Mouse (Mus musculus) layer of hippocampus, adult 9-11 months (tissue): Measurements from ENCODE around the gene Rhot2.
A peak's percentile ranks its signal among the peaks of the same experiment; 100 is the strongest.

Experiments
- DNase-seq: peaks from one replicate; pipeline ENCODE4 v3.0.0; 2022

The Rhot2 gene

GRCm38 (mm10) chr17:25794197-25794596, 50.5 kb downstream of the Rhot2 start:
- DNase-seq: no peak

GRCm38 (mm10) chr17:25792615-25793014, 52.0 kb downstream of the Rhot2 start, which contains the start of gene Fam173a:
TSS of gene Fam173a (minus strand) at chr17:25792901.
- DNase-seq: peak; percentile 84

GRCm38 (mm10) chr17:25791843-25792527, 52.7 kb downstream of the Rhot2 start:
- DNase-seq: peak; percentile 79

GRCm38 (mm10) chr17:25791320-25791842, 53.3 kb downstream of the Rhot2 start:
- DNase-seq: peak; percentile 48
